Mouse (Mus musculus) regulatory T cell (primary cell): ENCODE data around the gene Gm10439.

Experiments
- in situ Hi-C: fragments of 300-600 bp; cut with MboI, MseI; formaldehyde crosslinking; loops from one replicate; pipeline ENCODE4 v1.15.1; 2025; ENCODE audit warnings: high pct_unique_total_duplicates

Gm10439 gene

DNA sequence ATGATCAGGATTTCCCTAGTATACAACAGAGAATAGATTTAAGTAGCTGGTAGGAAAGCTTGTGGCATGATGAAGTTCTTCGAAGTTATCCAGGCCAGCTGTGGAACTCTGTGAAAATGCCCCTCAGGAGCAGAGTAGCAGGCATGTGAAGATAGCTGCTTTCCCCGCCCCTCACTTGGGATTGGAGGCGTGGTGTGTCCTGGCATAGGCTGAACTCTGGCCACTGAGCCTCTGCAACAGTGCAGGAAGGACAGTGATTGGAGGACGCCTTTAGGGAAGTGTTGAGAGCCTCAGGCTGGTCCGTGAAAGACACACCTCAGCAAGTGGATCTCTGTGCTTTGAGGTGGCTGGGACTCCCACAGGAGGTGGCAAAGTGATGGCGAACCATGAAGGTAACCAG lies at the start of gene Gm10439:
Gm10439 (plus strand) TSS at position 301 of the 400 bp plus-strand sequence.
- in situ Hi-C loops = loop anchor here (10.0 to 25.0 kb wide), 2 partner anchors 351 to 932 kb away; partner anchors contain the start of genes Gm15091 and Gm15127
